Mouse (Mus musculus) layer of hippocampus, adult 18-20 months (tissue): ENCODE measurements around the gene Bcas1. TPM values are rescaled to one million over a fixed set of nuclear protein-coding genes. Genes with fewer than 3 reads are reported as not detected.

Experiments
- DNase-seq, 2 experiments: peaks; one replicate each; pipeline ENCODE4 v3.0.0; 2022; ENCODE audit warnings: low spot score in 2 of 2
- total RNA-seq, 2 experiments: library from RNA; stranded (reverse); gene quantifications; 2 replicates each; pipeline ENCODE4 v1.2.3; 2021

Gene Bcas1
- total RNA-seq, 2 experiments from 2014 or later = 86.2 to 92.8 TPM

GRCm38 (mm10) chr2:170316344-170316743, 111.3 kb downstream of the Bcas1 start:
- no peak for DNase-seq

- no peak for DNase-seq
These were observed 116.7 kb downstream of the Bcas1 start for GRCm38 (mm10) chr2:170310988-170311359.

- DNase-seq = no peak
These were observed 117.2 kb downstream of the Bcas1 start for GRCm38 (mm10) chr2:170310310-170310987.

- DNase-seq = no peak
These were observed 118.7 kb downstream of the Bcas1 start for GRCm38 (mm10) chr2:170308966-170309365.

GRCm38 (mm10) chr2:170308033-170308820, 119.4 kb downstream of the Bcas1 start:
- DNase-seq = no peak

- no peak for DNase-seq
These were observed 120.0 kb downstream of the Bcas1 start for GRCm38 (mm10) chr2:170307589-170308021.

- DNase-seq = no peak
These were observed 120.9 kb downstream of the Bcas1 start for GRCm38 (mm10) chr2:170306637-170307320.

GRCm38 (mm10) chr2:170304766-170305165, 122.9 kb downstream of the Bcas1 start:
- no peak for DNase-seq

- DNase-seq = no peak
These were observed 124.0 kb downstream of the Bcas1 start for GRCm38 (mm10) chr2:170303595-170303994.

- DNase-seq = no peak
These were observed 124.8 kb downstream of the Bcas1 start for GRCm38 (mm10) chr2:170302825-170303224.

Other genes with a start within 250 kb of the Bcas1 start
- 10 to 100 TPM; 25.9 to 29.2 TPM for gene Pfdn4, start 68.6 kb upstream of the Bcas1 start, total RNA-seq
- not detected for gene Cyp24a1, start 69.3 kb upstream of the Bcas1 start, total RNA-seq
- not detected for gene 4930470P17Rik, start 174.2 kb upstream of the Bcas1 start, total RNA-seq